17 mouse cellular contexts compared by ENCODE assay signal in the genomic region with DNA sequence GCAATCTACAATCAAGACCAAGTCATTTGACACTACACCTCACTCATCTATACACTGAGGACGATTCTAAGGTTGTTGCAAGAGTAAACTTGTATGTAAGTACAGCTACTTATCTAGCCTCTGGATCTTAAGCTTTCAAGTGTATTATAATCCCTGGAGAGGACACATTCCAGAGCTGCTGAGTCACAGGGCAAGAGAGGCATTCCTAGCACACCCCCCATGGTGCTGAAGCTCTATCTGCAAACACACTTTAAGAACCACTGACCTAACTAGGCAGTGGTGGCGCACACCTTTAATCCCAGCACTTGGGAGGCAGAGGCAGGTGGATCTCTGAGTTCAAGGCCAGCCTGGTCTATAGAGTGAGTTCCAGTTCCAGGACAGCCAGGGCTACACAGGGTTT. TPM values are rescaled to one million over a fixed set of nuclear protein-coding genes. Genes with fewer than 3 reads are reported as not detected.
DNase-seq lines count a peak whose midpoint lies in the region; ATAC-seq and TF ChIP-seq lines count a peak whose summit lies in the region.
"Had no signal": no experiment of that assay in that cellular context is flagged by ENCODE, and none has a peak within 500 bp of the region (broad histone marks: within the 10 kb centered on the region; RNA-seq: fewer than 3 reads in every experiment).

No protein-coding gene starts in this region.

- H3K36me3 ChIP-seq in kidney, postnatal 0 days (ENCODE audit: insufficient read depth, low read length): no peaks in the 10 kb centered on the region
- H3K36me3 ChIP-seq in kidney, embryonic 14.5 days (ENCODE audit: control insufficient read depth, insufficient read depth, low read length): no peaks in the 10 kb centered on the region
- peaks cover 5% of the 10 kb centered on the region; the same call in 1 of the 2 replicates for H3K36me3 ChIP-seq in forebrain, embryonic 10.5 days (replicated peaks)
- H3K36me3 ChIP-seq: neural tube, embryonic 15.5 days had no signal

- no peaks in the 10 kb centered on the region for H3K4me1 ChIP-seq in kidney, postnatal 0 days (replicated peaks; ENCODE audit: insufficient read depth, low read length)
- H3K4me1 ChIP-seq in kidney, embryonic 14.5 days (ENCODE audit: control insufficient read depth, insufficient read depth, low read length): 0 out of 2 replicates have a peak, but pooled peaks cover 4% of the 10 kb centered on the region
- 0 out of 2 replicates have a peak, but pooled peaks cover 5% of the 10 kb centered on the region for H3K4me1 ChIP-seq in forebrain, embryonic 10.5 days

- H3K4me2 ChIP-seq in kidney, postnatal 0 days (ENCODE audit: low read length): no peak overlapping the region
- H3K4me2 ChIP-seq in kidney, embryonic 14.5 days (replicated peaks; ENCODE audit: low read depth, low read length): no peak overlapping the region
- H3K4me2 ChIP-seq: forebrain, embryonic 13.5 days; liver, embryonic 15.5 days; neural tube, embryonic 15.5 days had no signal

- no peaks in the 10 kb centered on the region for H3K27me3 ChIP-seq in kidney, postnatal 0 days (ENCODE audit: insufficient read depth, low read length)
- no peaks in the 10 kb centered on the region for H3K27me3 ChIP-seq in kidney, embryonic 14.5 days (ENCODE audit: control insufficient read depth, insufficient read depth, low read length)
- no peaks in the 10 kb centered on the region for H3K27me3 ChIP-seq in forebrain, embryonic 10.5 days (ENCODE audit: poor library complexity, severe bottlenecking)
- H3K27me3 ChIP-seq: forebrain, embryonic 13.5 days; liver, embryonic 15.5 days; neural tube, embryonic 15.5 days had no signal

- no peak overlapping the region for H3K9ac ChIP-seq in kidney, postnatal 0 days (ENCODE audit: low read depth, low read length)
- no peak overlapping the region for H3K9ac ChIP-seq in kidney, embryonic 14.5 days (ENCODE audit: low read depth, low read length)
- H3K9ac ChIP-seq: forebrain, embryonic 13.5 days; liver, embryonic 15.5 days; neural tube, embryonic 15.5 days had no signal

- 69% methylated on average over 2 of the region's 2 CpGs for WGBS in kidney, postnatal 0 days
- WGBS in kidney, embryonic 14.5 days: 81% methylated on average over 2 of the region's 2 CpGs
- 73% methylated on average over 2 of the region's 2 CpGs for whole genome bisulfite sequencing in forebrain, embryonic 10.5 days

- DNase-seq in embryo, embryonic 10.5 days (ENCODE audit: low spot score): peak; percentile 24
- DNase-seq in embryo, embryonic 11 days: no peak
- peak; percentile 49 for DNase-seq in kidney, postnatal 0 days (ENCODE audit: low spot score)
- DNase-seq in 3T3-L1 (ENCODE audit: low read depth, low spot score) (peak; percentile 87), WW6 (ENCODE audit: low read depth, low spot score) (peak; percentile 52)
- DNase-seq in retina, postnatal 1 day: no peak
- DNase-seq in forebrain, embryonic 10.5 days (ENCODE audit: extremely low spot score, low spot score): no peak
- DNase-seq: B cell, adult 2 months; cerebellum, adult 8-10 months; heart, adult 2 months; midbrain, embryonic 14.5 days; thymus, postnatal 4 days had no signal

- no peak overlapping the region for H3K27ac ChIP-seq in kidney, postnatal 0 days
- no peak overlapping the region for H3K27ac ChIP-seq in kidney, embryonic 14.5 days (ENCODE audit: low read depth, low read length)
- H3K27ac ChIP-seq in forebrain, embryonic 10.5 days: no peak overlapping the region
- H3K27ac ChIP-seq: forebrain, embryonic 13.5 days; liver, embryonic 15.5 days; neural tube, embryonic 15.5 days had no signal

- no peak overlapping the region for H3K4me3 ChIP-seq in kidney, postnatal 0 days (replicated peaks; ENCODE audit: low read depth, low read length)
- no peak overlapping the region for H3K4me3 ChIP-seq in kidney, embryonic 14.5 days (ENCODE audit: low read length)
- no peak overlapping the region for H3K4me3 ChIP-seq in forebrain, embryonic 10.5 days
- H3K4me3 ChIP-seq: forebrain, embryonic 13.5 days; heart, adult 2 months; liver, embryonic 15.5 days; myocyte; neural tube, embryonic 15.5 days had no signal

- ATAC-seq in kidney, postnatal 0 days (replicated peaks; ENCODE audit: low FRiP score, low read depth): no peak
- ATAC-seq in kidney, embryonic 14.5 days (ENCODE audit: low FRiP score, low TSS enrichment): no peak
- ATAC-seq: forebrain, embryonic 13.5 days had no signal

- no peak for TF ChIP-seq CTCF in kidney, postnatal 0 days (IDR thresholded peaks at IDR 0.05; ENCODE audit: low read depth)

- H3K9me3 ChIP-seq in kidney, postnatal 0 days (replicated peaks; ENCODE audit: low read length): no peaks in the 10 kb centered on the region
- H3K9me3 ChIP-seq in kidney, embryonic 14.5 days (ENCODE audit: control insufficient read depth, low read length): no peaks in the 10 kb centered on the region
- H3K9me3 ChIP-seq in forebrain, embryonic 10.5 days: no peaks in the 10 kb centered on the region
- H3K9me3 ChIP-seq: forebrain, embryonic 13.5 days; liver, embryonic 15.5 days; neural tube, embryonic 15.5 days had no signal

RNA-seq across cellular contexts. Expression of a gene that starts 51.9 kb away (rescaled TPM):
- 78.6 and 81.0 TPM in 2 replicates for polyA plus RNA-seq in kidney, postnatal 0 days (2015; fragmentation: Nextera tagmentation; extraction: Ambion mirVana)
- 48.5 and 61.1 TPM in 2 replicates for polyA plus RNA-seq in kidney, embryonic 14.5 days (2014; fragmentation: Nextera tagmentation; extraction: Ambion mirVana)
- 53.1 and 59.6 TPM in 2 replicates for polyA plus RNA-seq in forebrain, embryonic 10.5 days (2016; fragmentation: Nextera tagmentation; extraction: Ambion mirVana)

Comparison
In these comparisons a context has a peak if more than half of its experiments do, and no peak if none do; other contexts are left out.
1. DNase-seq: peak in embryo, embryonic 10.5 days (single experiment), kidney, postnatal 0 days (single experiment), 3T3-L1 (single experiment) and WW6 (single experiment); none in embryo, embryonic 11 days (single experiment), retina, postnatal 1 day (single experiment) and forebrain, embryonic 10.5 days (single experiment).